Mouse (Mus musculus): ENCODE measurements around the gene Adgre5. TPM values are rescaled to one million over a fixed set of nuclear protein-coding genes. Genes with fewer than 3 reads are reported as not detected.
A peak's percentile ranks its signal among the peaks of the same experiment; 100 is the strongest.

Gene Adgre5
- polyA plus RNA-seq, 1 experiment from 2014 or later: 8.8 TPM

GRCm38 (mm10) chr8:83715031-83715690 is 26.0 kb downstream of the Adgre5 start, which contains the start of gene Ddx39:
Gene Ddx39, plus strand, starts transcription at chr8:83715177.
- peak; percentile 100 for ATAC-seq (replicated peaks)
- under 1% methylated on average over 63 of the region's 63 CpGs for WGBS
- Histone ChIP-seq H3K27ac (replicated peaks) (peak within 1 kb of the TSS; percentile 93), H3K9ac (replicated peaks) (peak within 1 kb of the TSS; percentile 77), H3K9me3 (no peaks in the 10 kb centered on the region), H3K4me2 (replicated peaks) (peak within 1 kb of the TSS; percentile 58), H3K36me3 (peaks cover 8% of the 10 kb centered on the region), H3K4me1 (peaks cover 18% of the 10 kb centered on the region), H3K4me3 (peak within 1 kb of the TSS; percentile 84), H3K27me3 (no peaks in the 10 kb centered on the region)

- ATAC-seq (replicated peaks): no peak
- Histone ChIP-seq H3K9me3 (no peaks in the 10 kb centered on the region), H3K36me3 (peaks cover 3% of the 10 kb centered on the region), H3K4me1 (peaks cover 18% of the 10 kb centered on the region), H3K27me3 (no peaks in the 10 kb centered on the region), H3K9ac (replicated peaks) (0 out of 2 replicates have a peak overlapping the region, but pooled peaks have one; percentile 11), H3K4me3 (peak overlapping the region; percentile 84), H3K27ac (replicated peaks) (peak overlapping the region; percentile 93), H3K4me2 (replicated peaks) (peak overlapping the region; percentile 52)
- 16% methylated on average over 8 of the region's 8 CpGs for WGBS
These were observed 26.5 kb downstream of the Adgre5 start for GRCm38 (mm10) chr8:83714676-83715030.

- Histone ChIP-seq H3K27me3 (no peaks in the 10 kb centered on the region), H3K27ac (replicated peaks) (no peak overlapping the region), H3K36me3 (no peaks in the 10 kb centered on the region), H3K9ac (replicated peaks) (no peak overlapping the region), H3K4me2 (replicated peaks) (no peak overlapping the region), H3K4me3 (no peak overlapping the region), H3K4me1 (no peaks in the 10 kb centered on the region), H3K9me3 (no peaks in the 10 kb centered on the region)
- WGBS: 73% methylated on average over 8 of the region's 8 CpGs
- no peak for ATAC-seq (replicated peaks)
These were observed 33.6 kb downstream of the Adgre5 start for GRCm38 (mm10) chr8:83707554-83707953.

- no peak overlapping the region for H3K4me2 ChIP-seq (replicated peaks)
- no peak overlapping the region for H3K4me3 ChIP-seq
- H3K27ac ChIP-seq (replicated peaks): no peak overlapping the region
- H3K4me1 ChIP-seq: no peaks in the 10 kb centered on the region
- H3K9me3 ChIP-seq: no peaks in the 10 kb centered on the region
- H3K27me3 ChIP-seq: no peaks in the 10 kb centered on the region
- H3K36me3 ChIP-seq: no peaks in the 10 kb centered on the region
- no peak overlapping the region for H3K9ac ChIP-seq (replicated peaks)
- ATAC-seq (replicated peaks): no peak
- WGBS: 63% methylated on average over 5 of the region's 5 CpGs
These were observed 34.7 kb downstream of the Adgre5 start for GRCm38 (mm10) chr8:83706411-83706810.

- no peak overlapping the region for H3K27ac ChIP-seq (replicated peaks)
- no peak overlapping the region for H3K4me3 ChIP-seq
- WGBS: 84% methylated on average over 4 of the region's 4 CpGs
- H3K9me3 ChIP-seq: no peaks in the 10 kb centered on the region
- no peak for ATAC-seq (replicated peaks)
- peaks cover 9% of the 10 kb centered on the region for H3K4me1 ChIP-seq
- no peak overlapping the region for H3K4me2 ChIP-seq (replicated peaks)
- no peaks in the 10 kb centered on the region for H3K27me3 ChIP-seq
- H3K36me3 ChIP-seq: no peaks in the 10 kb centered on the region
- H3K9ac ChIP-seq (replicated peaks): no peak overlapping the region
These were observed 37.7 kb downstream of the Adgre5 start for GRCm38 (mm10) chr8:83703426-83703825.

GRCm38 (mm10) chr8:83700423-83701085 is 40.6 kb downstream of the Adgre5 start:
- Histone ChIP-seq H3K4me2 (replicated peaks) (no peak overlapping the region), H3K27ac (replicated peaks) (no peak overlapping the region), H3K9me3 (no peaks in the 10 kb centered on the region), H3K36me3 (no peaks in the 10 kb centered on the region), H3K4me1 (peaks cover 23% of the 10 kb centered on the region), H3K4me3 (no peak overlapping the region), H3K9ac (replicated peaks) (no peak overlapping the region), H3K27me3 (no peaks in the 10 kb centered on the region)
- 81% methylated on average over 9 of the region's 9 CpGs for WGBS
- no peak for ATAC-seq (replicated peaks)

- WGBS: 48% methylated on average over 9 of the region's 9 CpGs
- H3K4me1 ChIP-seq: peaks cover 23% of the 10 kb centered on the region
- H3K4me2 ChIP-seq (replicated peaks): peak overlapping the region; percentile 89
- peak overlapping the region; percentile 80 for H3K4me3 ChIP-seq
- ATAC-seq (replicated peaks): no peak
- peak overlapping the region; percentile 57 for H3K27ac ChIP-seq (replicated peaks)
- H3K9me3 ChIP-seq: no peaks in the 10 kb centered on the region
- no peaks in the 10 kb centered on the region for H3K36me3 ChIP-seq
- H3K9ac ChIP-seq (replicated peaks): peak overlapping the region; percentile 93
- no peaks in the 10 kb centered on the region for H3K27me3 ChIP-seq
These were observed 41.6 kb downstream of the Adgre5 start for GRCm38 (mm10) chr8:83699566-83699965.

GRCm38 (mm10) chr8:83698661-83699453 is 42.3 kb downstream of the Adgre5 start, which contains the start of gene Pkn1:
Gene Pkn1, minus strand, starts transcription at chr8:83699179.
- peak within 1 kb of the TSS; percentile 57 for H3K27ac ChIP-seq (replicated peaks)
- H3K27me3 ChIP-seq: no peaks in the 10 kb centered on the region
- under 1% methylated on average over 65 of the region's 85 CpGs for WGBS
- H3K36me3 ChIP-seq: no peaks in the 10 kb centered on the region
- H3K9ac ChIP-seq (replicated peaks): peak within 1 kb of the TSS; percentile 93
- H3K4me3 ChIP-seq: peak within 1 kb of the TSS; percentile 80
- H3K9me3 ChIP-seq: no peaks in the 10 kb centered on the region
- peak within 1 kb of the TSS; percentile 89 for H3K4me2 ChIP-seq (replicated peaks)
- ATAC-seq (replicated peaks): peak; percentile 86
- peaks cover 23% of the 10 kb centered on the region for H3K4me1 ChIP-seq

- Histone ChIP-seq H3K4me1 (peaks cover 23% of the 10 kb centered on the region), H3K9me3 (no peaks in the 10 kb centered on the region), H3K9ac (replicated peaks) (peak overlapping the region; percentile 93), H3K36me3 (no peaks in the 10 kb centered on the region), H3K4me3 (peak overlapping the region; percentile 80), H3K27me3 (no peaks in the 10 kb centered on the region), H3K4me2 (replicated peaks) (peak overlapping the region; percentile 89), H3K27ac (replicated peaks) (peak overlapping the region; percentile 57)
- WGBS: 5% methylated on average over 15 of the region's 15 CpGs
- peak; percentile 36 for ATAC-seq (replicated peaks)
These were observed 42.9 kb downstream of the Adgre5 start for GRCm38 (mm10) chr8:83698291-83698660.

- Histone ChIP-seq H3K27ac (replicated peaks) (no peak overlapping the region), H3K9me3 (no peaks in the 10 kb centered on the region), H3K4me2 (replicated peaks) (peak overlapping the region; percentile 89), H3K36me3 (peaks cover under 1% of the 10 kb centered on the region; the same call in 1 of the 2 replicates), H3K27me3 (no peaks in the 10 kb centered on the region), H3K4me3 (peak overlapping the region; percentile 80), H3K4me1 (peaks cover 23% of the 10 kb centered on the region), H3K9ac (replicated peaks) (peak overlapping the region; percentile 93)
- WGBS: 58% methylated on average over 19 of the region's 19 CpGs
- peak; percentile 8; the same call in 1 of the 2 replicates for ATAC-seq (replicated peaks)
These were observed 43.5 kb downstream of the Adgre5 start for GRCm38 (mm10) chr8:83697374-83698220.

- 91% methylated on average over 15 of the region's 17 CpGs for WGBS
- H3K4me3 ChIP-seq: no peak overlapping the region
- no peaks in the 10 kb centered on the region for H3K27me3 ChIP-seq
- H3K4me1 ChIP-seq: peaks cover 23% of the 10 kb centered on the region
- no peak overlapping the region for H3K4me2 ChIP-seq (replicated peaks)
- peaks cover 21% of the 10 kb centered on the region for H3K36me3 ChIP-seq
- no peaks in the 10 kb centered on the region for H3K9me3 ChIP-seq
- ATAC-seq (replicated peaks): no peak
- no peak overlapping the region for H3K9ac ChIP-seq (replicated peaks)
- H3K27ac ChIP-seq (replicated peaks): no peak overlapping the region
These were observed 45.6 kb downstream of the Adgre5 start for GRCm38 (mm10) chr8:83695351-83696106.

Measured in forebrain, embryonic 15.5 days (tissue).